Mouse (Mus musculus): Measurements from ENCODE around the gene Fbxo42. TPM values are rescaled to one million over a fixed set of nuclear protein-coding genes. Genes with fewer than 3 reads are reported as not detected.
A peak's percentile ranks its signal among the peaks of the same experiment; 100 is the strongest.
"Not testable (repeated sequence)": the region's sequence is repeated elsewhere in the genome, so short reads cannot be mapped to it uniquely, and the experiment has no call there.

The Fbxo42 gene
- total RNA-seq, 4 experiments from 2014 or later = 24.5 to 32.1 (median 29.0) TPM

GRCm38 (mm10) chr4:141137740-141138139, 10.0 kb upstream of the Fbxo42 start:
- not testable (repeated sequence) for DNase-seq

GRCm38 (mm10) chr4:141138425-141139115, 9.1 kb upstream of the Fbxo42 start:
- DNase-seq = no peak

GRCm38 (mm10) chr4:141139116-141139970, 8.4 kb upstream of the Fbxo42 start, which contains the start of gene Szrd1:
Szrd1 (minus strand) TSS chr4:141139775.
- peak; percentile 98 for DNase-seq

- DNase-seq = not testable (repeated sequence)
These were observed 7.4 kb upstream of the Fbxo42 start for GRCm38 (mm10) chr4:141140354-141140753.

GRCm38 (mm10) chr4:141140967-141141366, 6.7 kb upstream of the Fbxo42 start:
- DNase-seq = no peak

GRCm38 (mm10) chr4:141142285-141142811, 5.4 kb upstream of the Fbxo42 start:
- DNase-seq = peak; percentile 67

GRCm38 (mm10) chr4:141145124-141145523, 2.6 kb upstream of the Fbxo42 start:
- DNase-seq = not testable (repeated sequence)

GRCm38 (mm10) chr4:141146491-141147033, 1.2 kb upstream of the Fbxo42 start:
- no peak for DNase-seq

GRCm38 (mm10) chr4:141148009-141148801, 492 bp downstream of the Fbxo42 start:
- no peak for DNase-seq

- no peak for DNase-seq
These were observed 1.4 kb downstream of the Fbxo42 start for GRCm38 (mm10) chr4:141149116-141149515.

- DNase-seq = no peak
These were observed 9.8 kb downstream of the Fbxo42 start for GRCm38 (mm10) chr4:141157485-141157884.

- DNase-seq = no peak
These were observed 10.9 kb downstream of the Fbxo42 start for GRCm38 (mm10) chr4:141158609-141159008.

GRCm38 (mm10) chr4:141159093-141159492, 11.4 kb downstream of the Fbxo42 start:
- DNase-seq = no peak

GRCm38 (mm10) chr4:141159666-141160065, 12.0 kb downstream of the Fbxo42 start:
- no peak for DNase-seq

- DNase-seq = no peak
These were observed 12.5 kb downstream of the Fbxo42 start for GRCm38 (mm10) chr4:141160193-141160592.

GRCm38 (mm10) chr4:141161699-141162208, 14.0 kb downstream of the Fbxo42 start:
- DNase-seq = no peak

- no peak for DNase-seq
These were observed 16.0 kb downstream of the Fbxo42 start for GRCm38 (mm10) chr4:141163729-141164128.

GRCm38 (mm10) chr4:141165744-141166292, 18.1 kb downstream of the Fbxo42 start:
- DNase-seq = no peak

- no peak for DNase-seq
These were observed 19.4 kb downstream of the Fbxo42 start for GRCm38 (mm10) chr4:141167156-141167555.

GRCm38 (mm10) chr4:141172121-141172520, 24.4 kb downstream of the Fbxo42 start:
- DNase-seq = no peak

- no peak for DNase-seq
These were observed 28.1 kb downstream of the Fbxo42 start for GRCm38 (mm10) chr4:141175783-141176182.

All from adrenal gland, adult 8-10 months (tissue).